Mouse (Mus musculus) bone marrow macrophage, adult 2 months (primary cell): ENCODE results near the gene Dppa5a. TPM values are rescaled to one million over a fixed set of nuclear protein-coding genes. Genes with fewer than 3 reads are reported as not detected.

ENCODE experiments used
- H3K27ac ChIP-seq: 2 replicates; pipeline ENCODE4 v1.5.1; 2012; ENCODE audit warnings: low read depth, low read length; ENCODE audit not compliant: insufficient read depth
- H3K4me1 ChIP-seq: 2 replicates; pipeline ENCODE4 v1.6.1; 2012; ENCODE audit warnings: low read length; ENCODE audit not compliant: control insufficient read depth, insufficient read depth
- H3K4me3 ChIP-seq: 2 replicates; pipeline ENCODE4 v1.5.1; 2012; ENCODE audit warnings: mild to moderate bottlenecking, low read length, moderate library complexity; ENCODE audit not compliant: insufficient read depth
- CTCF ChIP-seq: IDR thresholded peaks from 2 replicates; pipeline ENCODE4 v1.5.1; 2012; ENCODE audit warnings: low read depth, mild to moderate bottlenecking, low read length, moderate library complexity
- POLR2A ChIP-seq: IDR thresholded peaks from 2 replicates; pipeline ENCODE4 v1.6.1; 2012; ENCODE audit warnings: mild to moderate bottlenecking, low read depth, low read length, borderline replicate concordance
- polyA plus RNA-seq: library from polyadenylated mRNA; stranded (reverse); fragments of >200 nt; gene quantifications from 2 replicates; pipeline ENCODE4 v1.2.4, GENCODE M21; 2012; ENCODE audit not compliant: missing spikeins, insufficient read depth, insufficient read length

The Dppa5a gene
- polyA plus RNA-seq, 1 experiment = not detected

GRCm38 (mm10) chr9:78368671-78369293 is 805 bp upstream of the Dppa5a start:
- Histone ChIP-seq H3K27ac (no peak overlapping the region), H3K4me3 (no peak overlapping the region), H3K4me1 (peaks cover under 1% of the 10 kb centered on the region)
- TF ChIP-seq POLR2A (no peak), CTCF (no peak)

- TF ChIP-seq POLR2A = no peak
- no peak for TF ChIP-seq CTCF
- Histone ChIP-seq H3K4me3 (no peak overlapping the region), H3K27ac (no peak overlapping the region), H3K4me1 (peaks cover 8% of the 10 kb centered on the region)
Measured at GRCm38 (mm10) chr9:78365850-78366544, 2.0 kb downstream of the Dppa5a start.

- TF ChIP-seq CTCF = no peak
- TF ChIP-seq POLR2A = no peak
- Histone ChIP-seq H3K27ac (no peak overlapping the region), H3K4me1 (peaks cover 8% of the 10 kb centered on the region), H3K4me3 (no peak overlapping the region)
Measured at GRCm38 (mm10) chr9:78364701-78365100, 3.3 kb downstream of the Dppa5a start.

GRCm38 (mm10) chr9:78363374-78363773 is 4.6 kb downstream of the Dppa5a start:
- no peak overlapping the region for H3K27ac ChIP-seq
- no peak for TF ChIP-seq POLR2A
- TF ChIP-seq CTCF = no peak
- H3K4me1 ChIP-seq = peaks cover 8% of the 10 kb centered on the region
- no peak overlapping the region for H3K4me3 ChIP-seq

GRCm38 (mm10) chr9:78360484-78360872 is 7.5 kb downstream of the Dppa5a start:
- Histone ChIP-seq H3K27ac (no peak overlapping the region), H3K4me3 (no peak overlapping the region), H3K4me1 (peaks cover 8% of the 10 kb centered on the region)
- no peak for TF ChIP-seq CTCF
- TF ChIP-seq POLR2A = no peak

GRCm38 (mm10) chr9:78359750-78360483 is 8.1 kb downstream of the Dppa5a start:
- H3K4me3 ChIP-seq = no peak overlapping the region
- H3K27ac ChIP-seq = no peak overlapping the region
- H3K4me1 ChIP-seq = peaks cover 8% of the 10 kb centered on the region
- no peak for TF ChIP-seq POLR2A
- TF ChIP-seq CTCF = no peak

GRCm38 (mm10) chr9:78358053-78358452 is 9.9 kb downstream of the Dppa5a start:
- no peak overlapping the region for H3K27ac ChIP-seq
- no peak overlapping the region for H3K4me3 ChIP-seq
- TF ChIP-seq POLR2A = no peak
- TF ChIP-seq CTCF = peak; percentile 88
- peaks cover 3% of the 10 kb centered on the region for H3K4me1 ChIP-seq

- TF ChIP-seq CTCF (no peak), POLR2A (no peak)
- no peaks in the 10 kb centered on the region for H3K4me1 ChIP-seq
- no peak within 1 kb of the TSS for H3K27ac ChIP-seq
- H3K4me3 ChIP-seq = no peak within 1 kb of the TSS
Measured at GRCm38 (mm10) chr9:78355611-78356010, 12.4 kb downstream of the Dppa5a start, which contains the start of gene Gsta2. Gsta2 (minus strand) TSS chr9:78355788.

GRCm38 (mm10) chr9:78354665-78355578 is 13.1 kb downstream of the Dppa5a start:
- no peak overlapping the region for H3K4me3 ChIP-seq
- TF ChIP-seq POLR2A (no peak), CTCF (no peak)
- no peak overlapping the region for H3K27ac ChIP-seq
- no peaks in the 10 kb centered on the region for H3K4me1 ChIP-seq
